Mouse (Mus musculus): Measurements from ENCODE around the gene Nol7. TPM values are rescaled to one million over a fixed set of nuclear protein-coding genes. Genes with fewer than 3 reads are reported as not detected.
A peak's percentile ranks its signal among the peaks of the same experiment; 100 is the strongest.

Nol7 gene
- total and polyA plus RNA-seq, 2 experiments from 2014 or later: 34.6 to 183 TPM

DNA sequence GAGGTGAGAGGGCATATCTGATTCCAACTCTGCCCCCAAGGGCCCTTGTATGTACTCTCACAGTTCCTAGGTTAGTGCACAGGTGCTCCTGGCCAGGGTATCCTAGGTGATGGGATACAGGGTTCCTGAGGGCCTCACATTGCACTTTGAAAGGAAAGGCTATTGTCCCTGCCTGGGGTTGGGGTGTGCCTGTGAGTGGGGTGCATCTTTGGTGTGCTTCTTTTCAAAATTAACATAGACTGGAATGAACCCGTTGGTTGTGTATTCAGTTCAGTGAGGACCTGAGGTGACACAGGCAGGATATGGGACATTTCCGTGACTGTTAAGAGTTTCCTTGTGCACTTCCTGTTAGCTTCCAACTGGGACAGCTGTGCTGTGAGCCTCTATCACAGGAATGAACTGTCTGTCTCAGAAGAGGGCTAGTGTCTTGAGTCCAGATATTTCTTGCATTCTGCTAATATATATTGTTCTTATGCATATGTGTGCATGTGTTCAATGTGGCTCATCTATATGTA is 23.2 kb upstream of the Nol7 start:
- no peak overlapping the region for H3K9ac ChIP-seq (replicated peaks; ENCODE audit: low read length)
- peaks cover 24% of the 10 kb centered on the region; the same call in 1 of the 2 replicates for H3K36me3 ChIP-seq (ENCODE audit: insufficient read depth, low read length)
- DNase-seq (ENCODE audit: low spot score) (no peak), ATAC-seq (no peak)
- no peak overlapping the region for H3K4me3 ChIP-seq (ENCODE audit: low read length)
- H3K9me3 ChIP-seq (ENCODE audit: low read length): no peaks in the 10 kb centered on the region
- H3K4me2 ChIP-seq (ENCODE audit: low read depth, low read length): no peak overlapping the region
- H3K27ac ChIP-seq: no peak overlapping the region
- no peaks in the 10 kb centered on the region for H3K4me1 ChIP-seq (ENCODE audit: insufficient read depth, low read length)
- 76% methylated on average over 2 of the region's 2 CpGs for WGBS
- TF ChIP-seq CTCF (IDR thresholded peaks at IDR 0.05; ENCODE audit: low read depth): no peak
- no peaks in the 10 kb centered on the region for H3K27me3 ChIP-seq (ENCODE audit: insufficient read depth, low read length)

GRCm38 (mm10) chr13:43379989-43380388 is 18.2 kb upstream of the Nol7 start:
- ATAC-seq (no peak), DNase-seq (ENCODE audit: low spot score) (no peak)
- Histone ChIP-seq H3K27me3 (ENCODE audit: insufficient read depth, low read length) (no peaks in the 10 kb centered on the region), H3K36me3 (ENCODE audit: insufficient read depth, low read length) (peaks cover 7% of the 10 kb centered on the region; the same call in 1 of the 2 replicates), H3K27ac (no peak overlapping the region), H3K4me2 (ENCODE audit: low read depth, low read length) (no peak overlapping the region), H3K9me3 (ENCODE audit: low read length) (no peaks in the 10 kb centered on the region), H3K4me1 (ENCODE audit: insufficient read depth, low read length) (no peaks in the 10 kb centered on the region), H3K4me3 (ENCODE audit: low read length) (no peak overlapping the region), H3K9ac (replicated peaks; ENCODE audit: low read length) (no peak overlapping the region)
- WGBS: 83% methylated on average over 3 of the region's 3 CpGs
- TF ChIP-seq CTCF (IDR thresholded peaks at IDR 0.05; ENCODE audit: low read depth): no peak

DNA sequence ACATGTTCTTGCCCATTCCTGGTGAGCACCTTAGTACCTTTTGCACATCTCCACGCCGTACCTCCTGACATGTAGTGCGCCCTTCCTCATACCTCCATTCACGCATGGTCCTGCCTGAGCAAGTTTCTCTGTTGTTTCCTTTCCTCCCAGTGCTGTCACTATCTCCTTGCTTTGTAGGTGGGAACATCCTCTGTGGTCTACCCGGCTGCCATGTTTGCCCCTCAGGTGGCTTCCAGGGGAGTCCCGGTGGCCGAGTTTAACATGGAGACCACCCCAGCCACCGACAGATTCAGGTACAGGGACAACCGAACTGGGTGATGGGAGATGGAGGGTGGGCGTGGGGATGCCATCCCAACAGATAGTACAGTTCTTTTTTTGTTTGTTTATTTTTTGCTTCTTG is 12.9 kb upstream of the Nol7 start:
- TF ChIP-seq CTCF (IDR thresholded peaks at IDR 0.05; ENCODE audit: low read depth): no peak
- 96% methylated on average over 10 of the region's 10 CpGs for WGBS
- Histone ChIP-seq H3K9ac (replicated peaks; ENCODE audit: low read length) (no peak overlapping the region), H3K36me3 (ENCODE audit: insufficient read depth, low read length) (no peaks in the 10 kb centered on the region), H3K4me2 (ENCODE audit: low read depth, low read length) (no peak overlapping the region), H3K9me3 (ENCODE audit: low read length) (no peaks in the 10 kb centered on the region), H3K27ac (no peak overlapping the region), H3K4me3 (ENCODE audit: low read length) (no peak overlapping the region), H3K4me1 (ENCODE audit: insufficient read depth, low read length) (no peaks in the 10 kb centered on the region), H3K27me3 (ENCODE audit: insufficient read depth, low read length) (no peaks in the 10 kb centered on the region)
- ATAC-seq (no peak), DNase-seq (ENCODE audit: low spot score) (no peak)

DNA sequence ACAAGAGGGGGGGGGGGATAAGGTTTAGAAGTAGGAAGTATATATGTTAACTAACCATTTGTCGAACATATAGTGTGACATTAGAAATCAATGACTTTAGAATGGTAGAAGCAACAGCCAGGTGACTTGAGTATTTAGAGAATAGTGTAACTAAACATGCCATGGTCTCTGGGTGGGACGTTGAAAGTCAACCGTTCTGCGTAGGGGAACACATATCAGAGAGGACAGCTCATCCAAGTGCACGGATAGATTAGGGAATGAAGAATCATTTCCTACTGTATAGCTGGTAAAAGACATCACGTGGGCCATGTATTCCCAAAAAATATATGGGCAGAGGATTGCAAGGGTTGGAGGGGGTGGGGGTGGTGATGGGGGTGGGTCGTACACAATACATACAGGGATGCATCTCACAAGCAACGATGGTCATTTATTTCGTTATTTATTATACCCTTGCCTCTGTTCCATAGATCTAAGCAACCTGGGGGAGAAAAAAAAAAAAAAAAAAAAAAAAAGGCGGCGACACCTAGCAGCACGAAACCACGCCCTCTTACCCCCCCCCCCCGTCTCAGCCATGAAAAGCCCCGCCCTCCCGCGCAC is 392 bp upstream of the Nol7 start:
- DNase-seq (ENCODE audit: low spot score): peak; percentile 5
- 52% methylated on average over 13 of the region's 17 CpGs for WGBS
- no peak; the same call in 1 of the 2 replicates for ATAC-seq

DNA sequence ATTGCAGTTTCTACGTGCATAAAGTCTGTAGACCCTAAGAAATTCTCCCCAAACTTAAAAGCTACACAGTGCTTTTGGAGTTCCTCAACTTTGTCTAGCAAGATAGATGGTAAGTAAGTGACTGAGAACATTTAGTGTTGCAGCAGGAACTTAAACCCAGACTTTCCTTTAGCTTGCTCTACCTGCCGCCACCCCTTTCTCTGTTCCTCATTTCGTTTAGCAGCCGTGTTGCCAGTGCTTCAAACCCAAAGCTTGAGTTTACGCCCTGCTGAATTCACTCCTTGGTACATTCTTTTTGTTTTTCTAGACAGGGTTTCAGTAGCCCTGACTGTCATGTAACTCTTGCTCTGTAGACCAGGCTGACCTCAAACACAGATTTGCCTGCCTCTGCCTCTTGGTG is 1.4 kb downstream of the Nol7 start:
- DNase-seq (ENCODE audit: low spot score): no peak
- TF ChIP-seq CTCF (IDR thresholded peaks at IDR 0.05; ENCODE audit: low read depth): no peak
- Histone ChIP-seq H3K4me3 (ENCODE audit: low read length) (0 out of 2 replicates have a peak overlapping the region, but pooled peaks have one; percentile 84), H3K27ac (no peak overlapping the region), H3K9me3 (ENCODE audit: low read length) (no peaks in the 10 kb centered on the region), H3K4me2 (ENCODE audit: low read depth, low read length) (peak overlapping the region; percentile 71; the same call in 1 of the 2 replicates), H3K27me3 (ENCODE audit: insufficient read depth, low read length) (no peaks in the 10 kb centered on the region), H3K9ac (replicated peaks; ENCODE audit: low read length) (no peak overlapping the region), H3K36me3 (ENCODE audit: insufficient read depth, low read length) (peaks cover 15% of the 10 kb centered on the region; the same call in 1 of the 2 replicates), H3K4me1 (ENCODE audit: insufficient read depth, low read length) (no peaks in the 10 kb centered on the region)
- WGBS: 89% methylated on average over 5 of the region's 5 CpGs
- ATAC-seq: no peak

More for the DNA sequence above, 392 bp upstream of the Nol7 start:
- no peaks in the 10 kb centered on the region for H3K9me3 ChIP-seq (ENCODE audit: low read length)
- TF ChIP-seq CTCF (IDR thresholded peaks at IDR 0.05; ENCODE audit: low read depth): no peak
- peak overlapping the region; percentile 84 for H3K4me3 ChIP-seq (ENCODE audit: low read length)
- no peaks in the 10 kb centered on the region for H3K27me3 ChIP-seq (ENCODE audit: insufficient read depth, low read length)
- no peak overlapping the region for H3K9ac ChIP-seq (replicated peaks; ENCODE audit: low read length)
- H3K36me3 ChIP-seq (ENCODE audit: insufficient read depth, low read length): peaks cover 12% of the 10 kb centered on the region; the same call in 1 of the 2 replicates
- no peaks in the 10 kb centered on the region for H3K4me1 ChIP-seq (ENCODE audit: insufficient read depth, low read length)
- peak overlapping the region; percentile 39; the same call in 1 of the 2 replicates for H3K4me2 ChIP-seq (ENCODE audit: low read depth, low read length)
- no peak overlapping the region; the same call in 1 of the 2 replicates for H3K27ac ChIP-seq

DNA sequence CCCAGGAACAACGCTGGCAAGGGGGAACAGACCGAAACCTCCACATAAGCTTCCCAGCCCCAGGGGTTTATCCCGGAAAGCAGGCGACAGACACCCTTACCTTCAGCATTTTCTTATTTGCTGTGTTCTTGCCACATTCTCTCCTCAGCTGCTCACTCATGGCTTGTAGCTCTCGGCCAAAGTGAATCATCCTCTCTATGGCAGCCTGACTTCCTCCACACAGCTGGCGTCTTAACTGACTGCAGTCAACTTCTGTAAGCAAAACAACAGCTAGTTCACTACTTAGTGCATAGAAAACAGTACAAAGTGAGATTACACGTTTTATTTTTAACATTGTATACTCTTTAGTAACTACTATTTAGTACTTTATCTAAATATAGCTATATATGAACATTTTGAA is 14.1 kb downstream of the Nol7 start:
- no peak for TF ChIP-seq CTCF (IDR thresholded peaks at IDR 0.05; ENCODE audit: low read depth)
- 85% methylated on average over 7 of the region's 7 CpGs for WGBS
- Histone ChIP-seq H3K36me3 (ENCODE audit: insufficient read depth, low read length) (peaks cover 35% of the 10 kb centered on the region), H3K9ac (replicated peaks; ENCODE audit: low read length) (no peak overlapping the region), H3K27ac (no peak overlapping the region), H3K4me1 (ENCODE audit: insufficient read depth, low read length) (no peaks in the 10 kb centered on the region), H3K9me3 (ENCODE audit: low read length) (no peaks in the 10 kb centered on the region), H3K27me3 (ENCODE audit: insufficient read depth, low read length) (no peaks in the 10 kb centered on the region), H3K4me3 (ENCODE audit: low read length) (no peak overlapping the region), H3K4me2 (ENCODE audit: low read depth, low read length) (no peak overlapping the region)
- no peak for ATAC-seq
- no peak for DNase-seq (ENCODE audit: low spot score)

DNA sequence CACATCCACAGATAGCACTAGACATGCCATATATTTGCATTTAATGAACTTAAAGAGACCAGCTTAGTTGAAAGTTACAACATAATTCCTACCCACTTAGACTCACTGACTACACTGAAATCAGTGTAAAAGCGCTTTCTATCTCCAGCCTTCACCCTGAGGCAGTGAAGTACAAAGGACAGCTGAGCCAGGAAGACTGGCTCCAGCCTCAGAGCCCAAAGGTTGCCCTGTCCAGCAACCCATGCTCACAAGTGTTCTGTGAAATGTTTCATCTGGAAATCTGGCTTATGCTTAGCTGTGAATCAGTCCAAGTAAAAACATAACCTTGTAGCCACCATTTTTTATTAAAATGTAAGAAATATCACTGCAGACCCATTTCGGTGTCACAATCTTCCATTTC is 15.4 kb downstream of the Nol7 start:
- DNase-seq (ENCODE audit: low spot score) (no peak), ATAC-seq (no peak)
- WGBS: 98% methylated on average over 2 of the region's 2 CpGs
- Histone ChIP-seq H3K36me3 (ENCODE audit: insufficient read depth, low read length) (peaks cover 35% of the 10 kb centered on the region), H3K27ac (no peak overlapping the region), H3K27me3 (ENCODE audit: insufficient read depth, low read length) (no peaks in the 10 kb centered on the region), H3K4me2 (ENCODE audit: low read depth, low read length) (no peak overlapping the region), H3K9ac (replicated peaks; ENCODE audit: low read length) (no peak overlapping the region), H3K4me1 (ENCODE audit: insufficient read depth, low read length) (no peaks in the 10 kb centered on the region), H3K4me3 (ENCODE audit: low read length) (no peak overlapping the region), H3K9me3 (ENCODE audit: low read length) (no peaks in the 10 kb centered on the region)
- no peak for TF ChIP-seq CTCF (IDR thresholded peaks at IDR 0.05; ENCODE audit: low read depth)
